Mouse (Mus musculus) bone marrow, adult 2 months (tissue): ENCODE results near the gene Vwf. TPM values are rescaled to one million over a fixed set of nuclear protein-coding genes. Genes with fewer than 3 reads are reported as not detected.

Experiments used
- H3K27ac ChIP-seq: fragments of 200-500 bp; 2 replicates; pipeline ENCODE4 v1.5.1; 2012; ENCODE audit warnings: low read depth, mild to moderate bottlenecking, control low read depth, inconsistent platforms, low read length; ENCODE audit not compliant: control insufficient read depth, poor library complexity, insufficient read depth
- H3K4me1 ChIP-seq: fragments of 200-500 bp; 2 replicates; pipeline ENCODE4 v1.6.1; 2011; ENCODE audit warnings: low read length; ENCODE audit not compliant: control insufficient read depth, insufficient read depth
- H3K4me3 ChIP-seq: fragments of 200-500 bp; replicated peaks from 2 replicates; pipeline ENCODE3; 2011; ENCODE audit warnings: mild to moderate bottlenecking, low read depth, low read length, control low read depth; ENCODE audit not compliant: control insufficient read depth
- CTCF ChIP-seq: fragments of 200-500 bp; IDR thresholded peaks from 2 replicates; pipeline ENCODE4 v1.5.1; 2011; ENCODE audit warnings: low read length, control low read depth; ENCODE audit not compliant: control insufficient read depth, insufficient read depth
- POLR2A ChIP-seq: fragments of 200-500 bp; IDR thresholded peaks from 2 replicates; pipeline ENCODE4 v1.6.1; 2011; ENCODE audit warnings: low read depth, mild to moderate bottlenecking, control low read depth, low read length, borderline replicate concordance; ENCODE audit not compliant: control insufficient read depth
- WGBS: fragments of 180-500 bp; shearing (Covaris S2); methylation state at CpG from one replicate; pipeline ENCODE4 v1.1.7; 2018; 5-methylcytosine and 5-hydroxymethylcytosine counted together
- polyA plus RNA-seq: library from polyadenylated mRNA; stranded (reverse); fragments of >200 nt; gene quantifications from 2 replicates; pipeline ENCODE4 v1.2.4, GENCODE M21; 2011; ENCODE audit warnings: low replicate concordance; ENCODE audit not compliant: missing spikeins, insufficient read depth, insufficient read length

Gene Vwf
- polyA plus RNA-seq, 1 experiment, result 147 TPM

DNA sequence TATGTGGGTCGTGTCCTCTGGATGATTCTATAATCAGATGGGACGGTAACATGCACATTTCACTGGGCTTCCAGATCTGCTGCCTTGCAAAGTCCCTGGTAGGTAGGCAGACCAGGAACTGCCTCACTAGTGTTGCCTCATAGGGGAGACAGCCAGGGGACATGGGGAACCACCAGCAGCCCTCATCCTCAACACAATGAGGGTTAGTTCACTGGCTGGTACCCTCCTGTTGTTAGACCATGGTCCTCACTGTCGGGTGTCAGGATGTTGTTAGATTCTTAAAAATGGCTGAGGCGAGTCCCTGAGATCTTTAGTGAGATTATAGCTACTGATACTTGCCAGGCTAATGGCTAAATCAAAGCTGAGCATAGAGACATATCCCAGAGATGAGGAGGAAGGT, 54.6 kb downstream of the Vwf start:
- no peak overlapping the region for H3K4me3 ChIP-seq
- H3K4me1 ChIP-seq, result peaks cover 3% of the 10 kb centered on the region
- TF ChIP-seq POLR2A (no peak), CTCF (no peak)
- 66% methylated on average over 4 of the region's 4 CpGs for WGBS
- no peak overlapping the region for H3K27ac ChIP-seq

DNA sequence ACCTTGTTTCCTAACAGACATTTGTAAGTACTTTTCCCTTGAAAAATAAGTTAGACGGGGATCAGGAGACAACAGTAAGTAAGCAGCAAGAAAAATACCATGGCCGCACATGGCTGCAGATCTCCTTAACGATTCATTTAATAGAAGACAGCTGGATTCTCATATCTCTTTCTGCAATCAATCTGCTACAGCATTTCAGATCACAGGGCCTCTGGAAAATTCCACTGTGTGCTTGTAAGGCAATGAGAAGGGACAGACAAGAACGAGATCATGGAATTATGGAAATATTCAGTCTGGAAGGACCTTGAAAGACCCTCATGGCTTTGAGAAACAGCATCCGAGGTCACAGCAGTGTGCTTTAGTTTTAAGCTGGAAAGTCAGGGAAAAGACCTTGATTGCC, 55.2 kb downstream of the Vwf start:
- TF ChIP-seq CTCF (no peak), POLR2A (no peak)
- Histone ChIP-seq H3K4me3 (no peak overlapping the region), H3K27ac (no peak overlapping the region), H3K4me1 (peaks cover 3% of the 10 kb centered on the region)
- 78% methylated on average over 5 of the region's 5 CpGs for whole genome bisulfite sequencing

DNA sequence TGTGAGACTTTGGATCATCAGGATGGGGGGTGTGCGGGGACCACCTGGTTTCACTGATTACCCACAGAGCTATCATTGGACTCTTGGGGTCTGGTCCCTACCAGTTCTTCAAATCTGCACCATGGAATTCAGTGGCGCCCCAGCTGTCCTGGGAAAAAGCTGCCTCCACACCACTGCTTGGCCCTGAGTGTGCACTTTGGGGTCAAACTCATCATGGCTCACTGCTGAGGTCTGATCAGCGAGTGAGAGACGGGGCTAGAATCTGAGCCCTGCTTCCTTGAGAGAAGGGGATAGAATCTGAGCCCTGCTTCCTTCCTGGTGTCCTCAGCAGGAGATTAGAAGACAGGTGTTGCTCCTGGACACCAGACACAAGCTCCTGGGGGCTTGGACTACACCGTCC, 55.8 kb downstream of the Vwf start:
- Histone ChIP-seq H3K4me3 (no peak overlapping the region), H3K27ac (no peak overlapping the region), H3K4me1 (peaks cover 3% of the 10 kb centered on the region)
- 66% methylated on average over 5 of the region's 5 CpGs for WGBS
- TF ChIP-seq POLR2A, result no peak
- TF ChIP-seq CTCF, result no peak

DNA sequence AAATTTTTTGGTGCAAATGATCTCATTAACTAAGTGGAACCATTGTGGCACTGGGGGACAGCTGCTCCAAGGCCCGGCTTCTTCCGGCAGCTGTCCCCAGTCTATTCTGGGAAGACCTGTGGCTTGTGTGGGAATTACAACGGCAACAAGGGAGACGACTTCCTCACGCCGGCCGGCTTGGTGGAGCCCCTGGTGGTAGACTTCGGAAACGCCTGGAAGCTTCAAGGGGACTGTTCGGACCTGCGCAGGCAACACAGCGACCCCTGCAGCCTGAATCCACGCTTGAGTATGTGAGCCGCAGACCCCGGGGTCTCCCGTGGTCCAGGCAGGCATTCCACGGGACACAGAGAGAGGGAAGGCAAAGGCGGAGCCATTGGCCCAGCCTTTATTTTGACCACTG, 56.7 kb downstream of the Vwf start:
- H3K4me1 ChIP-seq, result peaks cover 3% of the 10 kb centered on the region
- H3K27ac ChIP-seq, result no peak overlapping the region
- peak overlapping the region; percentile 16 for H3K4me3 ChIP-seq
- 1% methylated on average over 18 of the region's 18 CpGs for WGBS
- peak; percentile 74 for TF ChIP-seq CTCF
- TF ChIP-seq POLR2A, result no peak

DNA sequence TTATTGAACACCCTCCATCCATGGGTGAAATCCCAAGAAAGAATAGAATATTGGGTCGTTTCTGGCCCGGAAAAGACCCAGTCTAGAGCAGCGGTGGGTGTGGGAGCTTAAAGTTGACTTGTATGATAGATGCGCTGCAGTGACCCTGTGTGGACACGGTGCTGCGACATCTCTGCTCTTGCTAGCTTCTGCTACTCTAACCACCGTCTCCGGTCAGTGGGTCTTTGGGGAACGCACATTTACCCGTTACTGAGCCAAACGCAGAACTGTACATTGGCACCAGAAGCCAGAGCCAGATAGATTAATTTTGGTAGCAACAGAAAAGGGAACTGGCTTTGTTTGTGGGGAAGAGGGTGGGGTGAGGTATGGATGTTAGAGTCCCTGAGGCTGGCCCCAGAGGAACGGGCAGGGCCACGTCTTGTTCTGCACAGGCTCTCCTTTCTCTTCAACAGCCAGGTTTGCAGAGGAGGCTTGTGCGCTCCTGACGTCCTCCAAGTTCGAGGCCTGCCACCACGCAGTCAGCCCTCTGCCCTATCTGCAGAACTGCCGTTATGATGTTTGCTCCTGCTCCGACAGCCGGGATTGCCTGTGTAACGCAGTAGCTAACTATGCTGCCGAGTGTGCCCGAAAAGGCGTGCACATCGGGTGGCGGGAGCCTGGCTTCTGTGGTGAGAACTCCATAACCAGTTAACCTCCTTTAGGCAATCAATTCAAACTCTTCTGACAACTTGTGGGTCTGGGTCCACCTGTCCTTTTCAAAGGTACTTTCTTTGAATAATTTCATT, 57.3 kb downstream of the Vwf start:
- no peak for TF ChIP-seq CTCF
- no peak for TF ChIP-seq POLR2A
- peak overlapping the region; percentile 14 for H3K4me3 ChIP-seq
- WGBS, result 12% methylated on average over 26 of the region's 26 CpGs
- H3K27ac ChIP-seq, result no peak overlapping the region
- H3K4me1 ChIP-seq, result peaks cover 3% of the 10 kb centered on the region

DNA sequence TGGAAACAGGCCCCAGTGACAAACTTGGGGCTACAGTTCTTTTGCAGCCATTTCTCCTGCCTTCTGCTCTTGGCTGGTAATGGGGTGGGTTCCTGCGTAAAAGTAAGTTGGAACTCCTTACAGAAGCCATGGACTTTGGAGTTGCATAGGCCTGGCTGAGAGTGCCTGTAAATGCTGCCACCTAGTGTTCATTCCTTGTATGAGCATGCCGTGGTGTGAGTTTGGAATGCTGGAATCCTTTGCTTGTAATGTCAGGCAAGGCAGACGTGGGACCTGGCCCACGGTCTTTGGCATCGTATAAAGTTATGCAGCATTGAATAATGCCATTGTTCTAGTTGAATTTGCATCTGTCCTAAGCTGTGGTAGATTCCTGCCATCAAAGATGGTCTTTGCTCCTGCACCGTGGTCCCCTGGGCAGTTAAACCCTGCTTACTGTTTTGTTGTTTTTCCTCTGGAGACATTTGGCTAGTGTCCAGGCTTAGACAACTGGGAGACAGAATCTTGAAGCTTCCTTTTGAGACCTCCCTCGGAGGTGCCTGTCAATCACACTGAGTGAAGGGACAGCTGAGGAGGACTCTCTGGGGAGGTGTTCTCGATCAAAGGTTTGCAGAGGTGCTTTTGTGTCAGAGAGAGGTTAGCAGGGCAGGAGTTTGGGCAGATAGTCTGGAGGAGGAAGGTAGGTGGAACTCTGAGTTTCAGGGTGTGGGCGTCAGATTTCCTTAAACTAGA, 58.1 kb downstream of the Vwf start:
- WGBS, result 27% methylated on average over 9 of the region's 9 CpGs
- peaks cover 3% of the 10 kb centered on the region for H3K4me1 ChIP-seq
- H3K27ac ChIP-seq, result no peak overlapping the region
- H3K4me3 ChIP-seq, result no peak overlapping the region
- TF ChIP-seq POLR2A, result no peak
- peak; percentile 70 for TF ChIP-seq CTCF

DNA sequence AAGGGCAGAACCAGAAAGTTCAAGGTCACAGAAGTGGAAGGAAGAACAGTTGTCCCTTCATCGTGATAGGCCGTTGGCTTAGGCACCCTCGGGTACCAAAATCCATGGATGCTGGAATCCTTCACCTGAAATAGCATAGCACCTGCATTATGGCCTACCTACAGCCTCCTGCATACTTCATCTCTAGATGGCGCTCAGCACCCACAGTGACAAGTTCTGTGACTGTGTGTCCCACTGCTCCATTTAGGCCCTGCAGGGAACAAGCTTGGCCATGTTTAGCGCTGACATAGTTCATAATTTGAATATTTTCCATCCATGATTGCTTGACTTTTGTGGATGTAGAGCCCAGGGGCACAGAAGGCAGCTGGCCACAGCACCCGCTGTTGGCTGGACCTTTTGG, 62.5 kb downstream of the Vwf start:
- Histone ChIP-seq H3K4me1 (peaks cover 2% of the 10 kb centered on the region), H3K4me3 (no peak overlapping the region), H3K27ac (no peak overlapping the region)
- no peak for TF ChIP-seq POLR2A
- TF ChIP-seq CTCF, result no peak
- WGBS, result 82% methylated on average over 6 of the region's 6 CpGs

DNA sequence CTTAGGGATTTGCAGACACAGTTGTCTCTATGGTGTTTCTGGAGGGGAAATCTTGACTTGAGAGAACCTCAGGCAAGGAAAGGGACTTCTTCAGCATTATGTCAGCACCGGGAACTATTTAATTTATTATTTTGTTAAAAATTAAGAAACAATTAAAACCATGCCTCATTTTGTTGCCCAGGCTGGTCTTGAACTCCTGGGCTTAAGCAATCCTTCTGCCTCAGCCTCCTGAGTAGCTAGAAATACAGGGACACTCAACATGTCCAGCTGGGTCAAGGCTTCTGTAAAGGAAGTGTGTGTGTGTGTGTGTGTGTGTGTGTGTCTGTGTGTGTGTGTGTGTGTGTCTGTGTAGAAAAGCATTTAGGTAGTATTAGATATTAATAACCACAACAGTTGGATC, 71.3 kb downstream of the Vwf start:
- Histone ChIP-seq H3K27ac (no peak overlapping the region), H3K4me3 (no peak overlapping the region), H3K4me1 (no peaks in the 10 kb centered on the region)
- WGBS, result 92% methylated on average over 1 of the region's 1 CpGs
- no peak for TF ChIP-seq CTCF
- TF ChIP-seq POLR2A, result no peak

DNA sequence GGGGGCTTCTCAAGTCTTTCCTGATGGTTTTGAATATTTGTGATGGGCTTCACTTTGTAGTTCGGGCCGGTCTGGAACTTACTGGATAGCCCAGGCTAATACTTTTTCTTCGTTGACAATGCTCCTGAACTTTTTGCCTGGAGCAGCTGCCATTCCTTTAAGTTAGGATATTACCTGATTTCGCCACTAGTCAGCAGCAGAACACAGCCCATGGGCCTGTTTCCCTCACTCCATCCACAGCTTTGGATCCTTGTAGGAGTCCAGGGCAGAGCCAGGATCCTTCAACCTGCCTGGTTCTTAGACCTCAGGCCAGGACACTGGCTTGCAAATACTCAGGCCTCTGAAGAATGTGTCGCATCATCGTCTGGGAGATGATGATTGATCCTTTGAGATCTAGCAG, 74.2 kb downstream of the Vwf start:
- TF ChIP-seq POLR2A (no peak), CTCF (no peak)
- H3K4me1 ChIP-seq, result no peaks in the 10 kb centered on the region
- WGBS, result 75% methylated on average over 6 of the region's 6 CpGs
- H3K27ac ChIP-seq, result no peak overlapping the region
- H3K4me3 ChIP-seq, result no peak overlapping the region
